Mouse (Mus musculus) myocyte (in vitro differentiated cells): ENCODE results near the gene Tep1. TPM values are rescaled to one million over a fixed set of nuclear protein-coding genes. Genes with fewer than 3 reads are reported as not detected.

Experiments
- H3K27me3 ChIP-seq: one replicate; pipeline ENCODE4 v1.6.1; 2011; ENCODE audit not compliant: control insufficient read depth, insufficient read depth, insufficient read length
- H3K36me3 ChIP-seq: one replicate; pipeline ENCODE4 v1.6.1; 2011; ENCODE audit not compliant: control insufficient read depth, insufficient read depth
- H3K4me2 ChIP-seq: one replicate; pipeline ENCODE4 v1.6.1; 2011; ENCODE audit warnings: low read depth, control low read depth
- H3K4me3 ChIP-seq: one replicate; pipeline ENCODE4 v1.5.1; 2011; ENCODE audit warnings: mild to moderate bottlenecking, control low read depth, moderate library complexity
- H3K79me2 ChIP-seq: one replicate; pipeline ENCODE4 v1.6.1; 2011; ENCODE audit not compliant: control insufficient read depth, insufficient read depth
- H3ac ChIP-seq: one replicate; pipeline ENCODE4 v1.6.1; 2011; ENCODE audit not compliant: control insufficient read depth, insufficient read length
- CEBPB ChIP-seq: IDR thresholded peaks from 2 replicates; pipeline ENCODE4 v1.6.1; 2011; ENCODE audit warnings: mild to moderate bottlenecking, moderate library complexity; ENCODE audit not compliant: poor library complexity, insufficient read depth, severe bottlenecking
- E2F4 ChIP-seq: IDR thresholded peaks from one replicate; pipeline ENCODE4 v1.6.1; 2011; ENCODE audit warnings: mild to moderate bottlenecking, control low read depth, moderate library complexity; ENCODE audit not compliant: insufficient read depth
- MAX ChIP-seq: IDR thresholded peaks from one replicate; pipeline ENCODE4 v1.6.1; 2011; ENCODE audit warnings: low read depth, mild to moderate bottlenecking, control low read depth
- MYOD1 ChIP-seq, 3 experiments: IDR thresholded peaks; one replicate each; pipeline ENCODE4 v1.6.1; 2011; ENCODE audit warnings: control low read depth in 2 of 3, low read depth in 2 of 3, mild to moderate bottlenecking in 2 of 3, moderate library complexity in 1 of 3; ENCODE audit not compliant: insufficient read length in 2 of 3, control insufficient read depth in 1 of 3
- MYOG ChIP-seq, 3 experiments: IDR thresholded peaks; one replicate each; pipeline ENCODE4 v1.6.1; 2011; ENCODE audit warnings: control low read depth in 2 of 3, low read depth in 2 of 3, mild to moderate bottlenecking in 2 of 3; ENCODE audit not compliant: insufficient read length in 2 of 3, control insufficient read depth in 1 of 3, insufficient read depth in 1 of 3
- POLR2A ChIP-seq: IDR thresholded peaks from one replicate; pipeline ENCODE4 v1.6.1; 2011; ENCODE audit warnings: low read depth, mild to moderate bottlenecking, control low read depth, moderate library complexity; ENCODE audit not compliant: insufficient read length
- POLR2AphosphoS2 ChIP-seq: IDR thresholded peaks from one replicate; pipeline ENCODE4 v1.6.1; 2011; ENCODE audit warnings: low read depth, control low read depth; ENCODE audit not compliant: insufficient read length
- REST ChIP-seq: IDR thresholded peaks from one replicate; pipeline ENCODE4 v1.6.1; 2011; ENCODE audit warnings: mild to moderate bottlenecking, control low read depth, moderate library complexity; ENCODE audit not compliant: insufficient read depth, insufficient read length
- SRF ChIP-seq: IDR thresholded peaks from one replicate; pipeline ENCODE4 v1.6.1; 2011; ENCODE audit warnings: low read depth; ENCODE audit not compliant: control insufficient read depth, insufficient read length
- TCF12 ChIP-seq: IDR thresholded peaks from one replicate; pipeline ENCODE4 v1.6.1; 2011; ENCODE audit warnings: mild to moderate bottlenecking, control low read depth; ENCODE audit not compliant: poor library complexity, insufficient read depth, severe bottlenecking
- TCF3 ChIP-seq: IDR thresholded peaks from one replicate; pipeline ENCODE4 v1.6.1; 2011; ENCODE audit warnings: low read depth, control low read depth; ENCODE audit not compliant: insufficient read length
- USF1 ChIP-seq: IDR thresholded peaks from one replicate; pipeline ENCODE4 v1.6.1; 2011; ENCODE audit warnings: low read depth, mild to moderate bottlenecking, control low read depth, moderate library complexity
- polyA plus RNA-seq: library from polyadenylated mRNA; unstranded; fragments of >200 nt; fragmentation: generic; extraction: Trizol; gene quantifications from one replicate; pipeline ENCODE4 v1.2.1, GENCODE M21; 2012; ENCODE audit warnings: missing spikeins

The Tep1 gene
- polyA plus RNA-seq, 1 experiment = 20.6 TPM

- TF ChIP-seq TCF3 = no peak
- no peak for TF ChIP-seq USF1
- no peak for TF ChIP-seq MYOD1 (IDR thresholded peaks at IDR 0.05; ENCODE audit: control insufficient read depth in 1 of 3, insufficient read length in 2 of 3, low read depth in 2 of 3)
- no peak for TF ChIP-seq CEBPB
- H3K27me3 ChIP-seq = no peaks in the 10 kb centered on the region
- peak overlapping the region; percentile 11 for H3K4me3 ChIP-seq
Measured at GRCm38 (mm10) chr14:50804683-50805082, 65.7 kb downstream of the Tep1 start.

GRCm38 (mm10) chr14:50802843-50803562 lies 67.4 kb downstream of the Tep1 start:
- TF ChIP-seq CEBPB (no peak), POLR2AphosphoS2 (no peak), TCF3 (no peak), MYOG (IDR thresholded peaks at IDR 0.05; ENCODE audit: control insufficient read depth in 1 of 3, insufficient read depth in 1 of 3, insufficient read length in 2 of 3, low read depth in 2 of 3) (no peak), POLR2A (no peak), MYOD1 (IDR thresholded peaks at IDR 0.05; ENCODE audit: control insufficient read depth in 1 of 3, insufficient read length in 2 of 3, low read depth in 2 of 3) (no peak), USF1 (no peak), REST (no peak), MAX (no peak), E2F4 (no peak), TCF12 (no peak), SRF (no peak)
- Histone ChIP-seq H3K27me3 (no peaks in the 10 kb centered on the region), H3ac (no peak overlapping the region), H3K36me3 (no peaks in the 10 kb centered on the region), H3K4me3 (no peak overlapping the region), H3K4me2 (no peak overlapping the region), H3K79me2 (peaks cover 2% of the 10 kb centered on the region)

More at GRCm38 (mm10) chr14:50804683-50805082, 65.7 kb downstream of the Tep1 start:
- H3K4me2 ChIP-seq = peak overlapping the region; percentile 66
- peaks cover 7% of the 10 kb centered on the region for H3K79me2 ChIP-seq
- H3ac ChIP-seq = no peak overlapping the region
- H3K36me3 ChIP-seq = no peaks in the 10 kb centered on the region

DNA sequence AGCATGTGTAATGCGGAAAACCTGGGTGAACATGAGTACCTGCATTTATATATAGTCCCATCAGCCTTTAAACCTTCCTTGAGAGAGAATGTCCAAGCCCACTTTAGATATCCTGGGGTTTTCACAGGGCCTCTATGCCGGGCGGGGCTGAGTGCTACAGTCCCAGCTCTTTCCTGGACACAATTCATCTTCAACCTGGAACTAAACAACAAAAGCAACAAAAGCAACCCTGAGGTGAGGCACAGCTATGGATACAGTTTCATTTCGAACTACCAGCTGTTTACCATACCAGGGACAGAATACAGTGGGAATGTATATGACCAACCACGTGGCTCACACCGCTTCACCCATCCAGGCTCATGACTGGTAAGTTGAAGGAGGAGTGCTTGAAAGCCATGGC lies 67.9 kb downstream of the Tep1 start:
- Histone ChIP-seq H3K36me3 (no peaks in the 10 kb centered on the region), H3K4me3 (no peak overlapping the region), H3ac (no peak overlapping the region)

GRCm38 (mm10) chr14:50799502-50800259 lies 70.7 kb downstream of the Tep1 start:
- Histone ChIP-seq H3ac (no peak overlapping the region), H3K27me3 (no peaks in the 10 kb centered on the region), H3K4me3 (no peak overlapping the region), H3K36me3 (no peaks in the 10 kb centered on the region), H3K4me2 (no peak overlapping the region), H3K79me2 (no peaks in the 10 kb centered on the region)
- no peak for TF ChIP-seq TCF3
- TF ChIP-seq SRF = no peak
- no peak for TF ChIP-seq MYOD1 (IDR thresholded peaks at IDR 0.05; ENCODE audit: control insufficient read depth in 1 of 3, insufficient read length in 2 of 3, low read depth in 2 of 3)
- TF ChIP-seq REST = no peak
- no peak for TF ChIP-seq TCF12
- no peak for TF ChIP-seq CEBPB
- TF ChIP-seq POLR2AphosphoS2 = no peak
- TF ChIP-seq E2F4 = no peak
- TF ChIP-seq POLR2A = no peak
- TF ChIP-seq USF1 = no peak
- no peak for TF ChIP-seq MYOG (IDR thresholded peaks at IDR 0.05; ENCODE audit: control insufficient read depth in 1 of 3, insufficient read depth in 1 of 3, insufficient read length in 2 of 3, low read depth in 2 of 3)
- TF ChIP-seq MAX = no peak

More for the DNA sequence above, 67.9 kb downstream of the Tep1 start:
- no peaks in the 10 kb centered on the region for H3K79me2 ChIP-seq
- no peaks in the 10 kb centered on the region for H3K27me3 ChIP-seq
- TF ChIP-seq POLR2AphosphoS2 (no peak), REST (no peak), TCF3 (no peak), SRF (no peak), MYOG (IDR thresholded peaks at IDR 0.05; ENCODE audit: control insufficient read depth in 1 of 3, insufficient read depth in 1 of 3, insufficient read length in 2 of 3, low read depth in 2 of 3) (no peak)
- no peak overlapping the region for H3K4me2 ChIP-seq

GRCm38 (mm10) chr14:50798512-50798911 lies 71.8 kb downstream of the Tep1 start:
- no peaks in the 10 kb centered on the region for H3K36me3 ChIP-seq
- no peak overlapping the region for H3ac ChIP-seq
- no peaks in the 10 kb centered on the region for H3K79me2 ChIP-seq
- no peak for TF ChIP-seq REST
- no peak for TF ChIP-seq E2F4
- no peak for TF ChIP-seq POLR2AphosphoS2
- no peak for TF ChIP-seq TCF3
- TF ChIP-seq CEBPB = no peak
- no peak for TF ChIP-seq MYOD1 (IDR thresholded peaks at IDR 0.05; ENCODE audit: control insufficient read depth in 1 of 3, insufficient read length in 2 of 3, low read depth in 2 of 3)
- TF ChIP-seq TCF12 = no peak
- TF ChIP-seq POLR2A = no peak
- TF ChIP-seq MYOG (IDR thresholded peaks at IDR 0.05; ENCODE audit: control insufficient read depth in 1 of 3, insufficient read depth in 1 of 3, insufficient read length in 2 of 3, low read depth in 2 of 3) = no peak
- TF ChIP-seq SRF = no peak
- TF ChIP-seq MAX = no peak
- no peak for TF ChIP-seq USF1
- no peaks in the 10 kb centered on the region for H3K27me3 ChIP-seq
- no peak overlapping the region for H3K4me2 ChIP-seq
- no peak overlapping the region for H3K4me3 ChIP-seq
